Mouse (Mus musculus): ENCODE results near the gene Krtcap3. TPM values are rescaled to one million over a fixed set of nuclear protein-coding genes. Genes with fewer than 3 reads are reported as not detected.
"Not testable (repeated sequence)": the region's sequence is repeated elsewhere in the genome, so short reads cannot be mapped to it uniquely, and the experiment has no call there.

Gene Krtcap3
- polyA plus RNA-seq (2011; ENCODE audit: insufficient read depth, insufficient read length, low replicate concordance, missing spikeins) = 10.6 and 20.0 TPM in 2 replicates

DNA sequence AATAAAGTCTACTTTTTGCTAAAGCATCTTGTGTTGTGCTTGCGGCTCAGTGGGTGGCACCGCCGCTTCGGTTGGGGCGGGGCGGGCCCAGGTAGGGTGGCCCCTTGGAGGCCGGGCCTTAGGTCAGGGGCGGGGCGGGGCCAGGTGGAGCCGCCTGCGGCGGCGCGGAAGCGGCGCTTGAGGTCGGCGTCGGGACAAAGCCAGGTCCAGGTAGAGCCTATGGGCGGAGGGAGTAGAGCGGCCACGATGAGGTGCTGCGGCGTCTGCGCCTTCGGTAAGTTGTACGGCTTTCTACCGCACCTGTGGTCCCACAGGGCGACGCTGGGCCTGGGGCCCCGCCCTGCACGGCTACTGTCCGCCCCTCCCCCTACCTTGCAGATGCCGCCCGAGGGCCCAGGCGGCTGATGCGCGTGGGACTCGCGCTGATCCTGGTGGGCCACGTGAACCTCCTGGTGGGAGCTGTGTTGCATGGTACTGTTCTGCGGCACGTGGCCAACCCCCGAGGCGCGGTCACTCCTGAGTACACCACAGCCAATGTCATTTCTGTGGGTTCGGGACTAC is at the start of gene Krtcap3:
TSS of gene Krtcap3 (plus strand) at position 151 of the 561 bp plus-strand sequence.
- Histone ChIP-seq H3K4me1 (ENCODE audit: control insufficient read depth, insufficient read depth, low read length) (no peaks in the 10 kb centered on the region), H3K4me3 (replicated peaks; ENCODE audit: control insufficient read depth, low read depth, low read length) (peak within 1 kb of the TSS; percentile 56), H3K27ac (ENCODE audit: control insufficient read depth, insufficient read depth, low read depth, low read length, poor library complexity) (no peak within 1 kb of the TSS)
- no peak for TF ChIP-seq POLR2A (IDR thresholded peaks at IDR 0.05; ENCODE audit: borderline replicate concordance, control insufficient read depth, low read depth, low read length)
- no peak for TF ChIP-seq CTCF (IDR thresholded peaks at IDR 0.05; ENCODE audit: control insufficient read depth, insufficient read depth, low read length)
- 86% methylated on average over 47 of the region's 47 CpGs for WGBS

GRCm38 (mm10) chr5:31201742-31202590 is 49.5 kb upstream of the Krtcap3 start, which contains the start of gene Zfp513:
Gene Zfp513, minus strand, starts transcription at chr5:31202303.
- no peaks in the 10 kb centered on the region for H3K4me1 ChIP-seq (ENCODE audit: control insufficient read depth, insufficient read depth, low read length)

DNA sequence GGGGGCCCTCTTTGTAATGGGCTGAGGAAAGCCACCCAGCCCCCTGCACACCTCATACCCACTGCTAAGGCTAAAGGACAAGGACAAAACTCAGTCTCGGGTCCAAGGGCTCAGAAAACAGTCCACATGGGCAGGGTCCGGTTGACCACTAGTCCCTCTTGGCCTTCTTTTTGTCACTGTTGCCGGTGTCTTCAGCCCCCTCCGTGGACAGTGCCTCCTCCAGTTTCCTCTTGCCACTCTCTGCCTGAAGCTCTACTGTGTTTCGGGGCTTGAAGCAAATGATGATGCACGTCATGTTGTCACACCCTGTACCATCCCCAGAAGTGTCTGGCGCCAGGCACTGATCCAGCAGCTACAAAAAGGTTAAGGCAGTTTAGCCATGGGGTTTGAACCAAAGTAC is 48.6 kb upstream of the Krtcap3 start:
- Histone ChIP-seq H3K27ac (ENCODE audit: control insufficient read depth, insufficient read depth, low read depth, low read length, poor library complexity) (no peak overlapping the region), H3K4me3 (replicated peaks; ENCODE audit: control insufficient read depth, low read depth, low read length) (no peak overlapping the region), H3K4me1 (ENCODE audit: control insufficient read depth, insufficient read depth, low read length) (no peaks in the 10 kb centered on the region)
- TF ChIP-seq CTCF (IDR thresholded peaks at IDR 0.05; ENCODE audit: control insufficient read depth, insufficient read depth, low read length) = no peak
- TF ChIP-seq POLR2A (IDR thresholded peaks at IDR 0.05; ENCODE audit: borderline replicate concordance, control insufficient read depth, low read depth, low read length) = no peak
- 86% methylated on average over 7 of the region's 7 CpGs for whole genome bisulfite sequencing

More at GRCm38 (mm10) chr5:31201742-31202590, 49.5 kb upstream of the Krtcap3 start, which contains the start of gene Zfp513:
- Histone ChIP-seq H3K4me3 (replicated peaks; ENCODE audit: control insufficient read depth, low read depth, low read length) (peak within 1 kb of the TSS; percentile 72), H3K27ac (ENCODE audit: control insufficient read depth, insufficient read depth, low read depth, low read length, poor library complexity) (peak within 1 kb of the TSS; percentile 73)
- TF ChIP-seq CTCF (IDR thresholded peaks at IDR 0.05; ENCODE audit: control insufficient read depth, insufficient read depth, low read length) (no peak), POLR2A (IDR thresholded peaks at IDR 0.05; ENCODE audit: borderline replicate concordance, control insufficient read depth, low read depth, low read length) (peak; percentile 82)
- WGBS = under 1% methylated on average over 53 of the region's 53 CpGs

DNA sequence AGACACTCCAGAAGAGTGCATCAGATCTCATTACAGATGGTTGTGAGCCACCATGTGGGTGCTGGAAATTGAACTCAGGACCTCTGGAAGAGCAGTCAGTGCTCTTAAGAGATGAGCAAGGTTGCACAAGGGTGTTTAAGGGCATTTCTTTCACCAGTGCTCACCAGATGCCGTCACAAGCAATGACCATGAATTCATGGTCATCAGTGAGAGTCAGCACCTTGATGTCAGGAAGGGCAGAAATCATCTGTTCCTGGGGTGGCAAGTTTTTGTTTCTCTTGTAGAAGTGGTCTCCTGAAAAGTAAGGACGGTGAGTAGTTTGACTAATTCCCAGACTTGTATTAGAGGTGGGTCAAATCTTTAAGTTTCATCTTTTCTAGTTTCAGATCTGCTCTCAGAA is 47.6 kb upstream of the Krtcap3 start:
- Histone ChIP-seq H3K4me1 (ENCODE audit: control insufficient read depth, insufficient read depth, low read length) (no peaks in the 10 kb centered on the region), H3K4me3 (replicated peaks; ENCODE audit: control insufficient read depth, low read depth, low read length) (no peak overlapping the region), H3K27ac (ENCODE audit: control insufficient read depth, insufficient read depth, low read depth, low read length, poor library complexity) (no peak overlapping the region)
- 94% methylated on average over 2 of the region's 2 CpGs for WGBS
- TF ChIP-seq CTCF (IDR thresholded peaks at IDR 0.05; ENCODE audit: control insufficient read depth, insufficient read depth, low read length) (no peak), POLR2A (IDR thresholded peaks at IDR 0.05; ENCODE audit: borderline replicate concordance, control insufficient read depth, low read depth, low read length) (no peak)

GRCm38 (mm10) chr5:31204421-31204820 is 47.1 kb upstream of the Krtcap3 start:
- H3K4me1 ChIP-seq (ENCODE audit: control insufficient read depth, insufficient read depth, low read length) = no peaks in the 10 kb centered on the region
- no peak overlapping the region for H3K27ac ChIP-seq (ENCODE audit: control insufficient read depth, insufficient read depth, low read depth, low read length, poor library complexity)
- TF ChIP-seq POLR2A (IDR thresholded peaks at IDR 0.05; ENCODE audit: borderline replicate concordance, control insufficient read depth, low read depth, low read length) (no peak), CTCF (IDR thresholded peaks at IDR 0.05; ENCODE audit: control insufficient read depth, insufficient read depth, low read length) (no peak)
- 90% methylated on average over 6 of the region's 6 CpGs for WGBS
- H3K4me3 ChIP-seq (replicated peaks; ENCODE audit: control insufficient read depth, low read depth, low read length) = no peak overlapping the region

DNA sequence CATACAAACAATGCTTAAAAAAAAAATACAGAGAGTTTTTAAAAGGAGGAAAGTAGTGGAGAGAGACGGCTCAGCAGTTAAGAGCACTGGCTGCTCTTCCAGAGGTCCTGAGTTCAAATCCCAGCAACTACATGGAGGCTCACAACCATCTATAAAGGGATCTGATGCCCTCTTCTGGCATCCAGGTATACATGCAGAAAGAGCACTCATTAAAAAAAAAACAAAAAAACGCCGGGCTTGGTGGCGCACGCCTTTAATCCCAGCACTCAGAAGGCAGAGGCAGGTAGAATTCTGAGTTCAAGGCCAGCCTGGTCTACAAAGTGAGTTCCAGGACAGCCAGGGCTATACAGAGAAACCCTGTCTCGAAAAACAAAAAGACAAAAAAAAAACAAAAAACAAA is 34.9 kb upstream of the Krtcap3 start:
- not testable (repeated sequence) for H3K4me3 ChIP-seq (replicated peaks; ENCODE audit: control insufficient read depth, low read depth, low read length); H3K27ac ChIP-seq (ENCODE audit: control insufficient read depth, insufficient read depth, low read depth, low read length, poor library complexity); H3K4me1 ChIP-seq (ENCODE audit: control insufficient read depth, insufficient read depth, low read length)
- WGBS = 74% methylated on average over 6 of the region's 6 CpGs

DNA sequence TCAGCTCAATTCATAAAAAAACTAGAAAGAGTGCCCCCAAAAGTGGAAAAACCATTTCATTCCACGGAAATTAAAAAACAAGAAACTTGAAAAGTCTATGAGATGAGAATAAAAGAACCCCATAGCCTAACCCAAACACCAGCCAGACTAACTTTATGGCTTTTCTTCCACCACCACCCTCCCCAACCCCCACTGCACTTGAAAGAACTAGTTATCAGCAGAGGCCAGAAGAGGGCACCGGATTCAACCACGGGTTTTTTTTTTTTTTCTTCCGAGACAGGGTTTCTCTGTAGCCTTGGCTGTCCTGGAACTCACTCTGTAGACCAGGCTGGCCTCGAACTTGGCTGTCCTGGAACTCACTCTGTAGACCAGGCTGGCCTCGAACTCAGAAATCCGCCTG is 33.2 kb upstream of the Krtcap3 start:
- H3K4me3 ChIP-seq (replicated peaks; ENCODE audit: control insufficient read depth, low read depth, low read length) = peak overlapping the region; percentile 17
- WGBS = 27% methylated on average over 7 of the region's 7 CpGs
- no peak overlapping the region for H3K27ac ChIP-seq (ENCODE audit: control insufficient read depth, insufficient read depth, low read depth, low read length, poor library complexity)
- no peak for TF ChIP-seq CTCF (IDR thresholded peaks at IDR 0.05; ENCODE audit: control insufficient read depth, insufficient read depth, low read length)
- TF ChIP-seq POLR2A (IDR thresholded peaks at IDR 0.05; ENCODE audit: borderline replicate concordance, control insufficient read depth, low read depth, low read length) = no peak
- H3K4me1 ChIP-seq (ENCODE audit: control insufficient read depth, insufficient read depth, low read length) = peaks cover 1% of the 10 kb centered on the region; the same call in 1 of the 2 replicates

DNA sequence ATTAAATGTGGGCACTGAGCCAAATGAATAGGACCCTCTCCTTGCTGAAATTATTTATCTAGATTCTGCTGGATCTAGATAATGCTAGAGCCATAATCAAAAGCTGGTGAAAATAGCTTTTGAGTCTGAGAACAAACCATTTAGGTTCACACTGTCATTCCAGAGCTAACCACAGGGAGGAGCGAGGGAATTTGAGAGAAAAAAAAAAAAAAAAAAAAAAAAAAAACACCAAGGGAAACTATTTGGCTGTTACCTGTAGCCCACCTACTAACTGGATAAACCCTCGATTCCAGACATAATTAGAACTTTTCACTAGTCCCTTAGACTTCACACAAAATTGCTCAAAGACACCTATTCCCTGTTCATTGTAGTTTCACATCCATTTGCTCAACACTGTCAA is 32.4 kb upstream of the Krtcap3 start:
- Histone ChIP-seq H3K4me1 (ENCODE audit: control insufficient read depth, insufficient read depth, low read length) (peaks cover 1% of the 10 kb centered on the region; the same call in 1 of the 2 replicates), H3K27ac (ENCODE audit: control insufficient read depth, insufficient read depth, low read depth, low read length, poor library complexity) (no peak overlapping the region), H3K4me3 (replicated peaks; ENCODE audit: control insufficient read depth, low read depth, low read length) (no peak overlapping the region)
- no peak for TF ChIP-seq POLR2A (IDR thresholded peaks at IDR 0.05; ENCODE audit: borderline replicate concordance, control insufficient read depth, low read depth, low read length)
- no peak for TF ChIP-seq CTCF (IDR thresholded peaks at IDR 0.05; ENCODE audit: control insufficient read depth, insufficient read depth, low read length)
- WGBS = 6% methylated on average over 2 of the region's 2 CpGs

All from bone marrow, adult 2 months (tissue).